Mouse (Mus musculus): Measurements from ENCODE around the gene Rab14. TPM values are rescaled to one million over a fixed set of nuclear protein-coding genes. Genes with fewer than 3 reads are reported as not detected.

The Rab14 gene
- polyA plus RNA-seq, 1 experiment from 2014 or later: 415 TPM

Other genes starting within 250 kb of the Rab14 start
- gene Traf1, start 239.3 kb downstream of the Rab14 start, polyA plus RNA-seq (2014; fragmentation: Nextera tagmentation; extraction: Ambion mirVana): 0.87 and 3.3 TPM in 2 replicates
- 0.15 and 0.41 TPM in 2 replicates for gene Hc, start 139.7 kb downstream of the Rab14 start, polyA plus RNA-seq (2014; fragmentation: Nextera tagmentation; extraction: Ambion mirVana)
- 0.36 and 0.39 TPM in 2 replicates for gene AI182371, start 99.6 kb downstream of the Rab14 start, polyA plus RNA-seq (2014; fragmentation: Nextera tagmentation; extraction: Ambion mirVana)
- 9.7 and 13.8 TPM in 2 replicates for gene Cntrl, start 91.6 kb downstream of the Rab14 start, polyA plus RNA-seq (2014; fragmentation: Nextera tagmentation; extraction: Ambion mirVana)
- 8.8 and 18.9 TPM in 2 replicates for gene Gsn, start 55.3 kb upstream of the Rab14 start, polyA plus RNA-seq (2014; fragmentation: Nextera tagmentation; extraction: Ambion mirVana)
- 7.2 and 11.2 TPM in 2 replicates for gene Stom, start 135.9 kb upstream of the Rab14 start, polyA plus RNA-seq (2014; fragmentation: Nextera tagmentation; extraction: Ambion mirVana)
- gene 4930568D16Rik, start 166.6 kb upstream of the Rab14 start, polyA plus RNA-seq (2014; fragmentation: Nextera tagmentation; extraction: Ambion mirVana): not detected in 2 replicates
- not detected in 2 replicates for gene 4930402F06Rik, start 196.1 kb upstream of the Rab14 start, polyA plus RNA-seq (2014; fragmentation: Nextera tagmentation; extraction: Ambion mirVana)